ENCODE assay signal across 8 mouse cellular contexts in the genomic region with DNA sequence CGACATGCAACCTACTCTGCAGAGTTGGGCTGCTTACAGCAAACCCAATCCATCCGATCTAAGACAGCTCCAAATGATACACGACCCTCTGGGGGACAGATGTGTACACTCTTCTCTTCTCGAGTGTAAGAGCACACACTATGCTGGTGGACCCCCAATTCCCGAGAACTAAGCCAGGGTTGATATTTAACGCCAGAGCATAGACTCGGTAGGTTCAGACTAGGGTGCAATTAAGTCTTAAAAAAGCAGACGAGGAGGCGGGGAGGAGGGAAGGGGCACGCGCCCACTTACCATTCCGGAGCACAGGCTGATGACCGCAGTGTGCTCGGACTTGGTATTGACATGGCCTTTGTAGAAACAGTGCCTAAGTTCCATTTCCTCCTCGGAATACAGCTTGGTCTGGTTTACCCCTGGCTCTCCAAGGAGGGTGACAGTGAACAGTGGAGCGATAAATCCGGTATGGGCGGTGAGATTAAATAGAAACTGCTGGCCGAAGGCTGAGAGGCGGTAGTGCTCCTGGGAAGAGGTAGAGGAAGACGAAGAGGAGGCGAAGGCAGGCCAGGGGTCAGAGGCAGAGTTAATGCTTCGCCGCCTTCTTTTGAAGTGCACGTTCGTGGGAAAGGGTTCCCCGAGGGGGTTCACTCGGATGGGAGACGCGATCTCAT. TPM values are rescaled to one million over a fixed set of nuclear protein-coding genes. Genes with fewer than 3 reads are reported as not detected.
DNase-seq lines count a peak whose midpoint lies in the region; ATAC-seq and TF ChIP-seq lines count a peak whose summit lies in the region.

No protein-coding gene starts in this region.

- in situ Hi-C loops in ES-E14 (cut with MboI; ENCODE audit: low sequenced_read_pairs in 2 of 2, unreplicated experiment in 2 of 2): no loop called here

- no peaks in the 10 kb centered on the region for H3K9me3 ChIP-seq in ES-E14 (ENCODE audit: control insufficient read depth, insufficient read depth, low read depth, low read length)
- no peaks in the 10 kb centered on the region for H3K9me3 ChIP-seq in heart, embryonic 12.5 days (replicated peaks)
- no peaks in the 10 kb centered on the region for H3K9me3 ChIP-seq in kidney, embryonic 16.5 days (ENCODE audit: low read length)

- H3K27ac ChIP-seq in ES-E14 (ENCODE audit: insufficient read depth, low read depth, low read length, poor library complexity, severe bottlenecking): no peak overlapping the region
- peak overlapping the region; percentile 89 for H3K27ac ChIP-seq in brown adipose tissue, adult 24 weeks (replicated peaks; ENCODE audit: low read depth, low read length)
- peak overlapping the region; percentile 96 for H3K27ac ChIP-seq in heart, embryonic 12.5 days (ENCODE audit: poor library complexity, severe bottlenecking)
- peak overlapping the region; percentile 97 for H3K27ac ChIP-seq in kidney, embryonic 16.5 days (ENCODE audit: low read length)

- peak overlapping the region; percentile 95 for H3K4me2 ChIP-seq in heart, embryonic 12.5 days
- peak overlapping the region; percentile 80 for H3K4me2 ChIP-seq in kidney, embryonic 16.5 days (replicated peaks; ENCODE audit: low read depth, low read length)

- H3K27me3 ChIP-seq in heart, embryonic 12.5 days (replicated peaks): no peaks in the 10 kb centered on the region
- H3K27me3 ChIP-seq in kidney, embryonic 16.5 days (ENCODE audit: insufficient read depth, low read length): no peaks in the 10 kb centered on the region

- ATAC-seq in heart, embryonic 12.5 days (ENCODE audit: insufficient number of reproducible peaks, low FRiP score): no peak
- peak; percentile 8 for ATAC-seq in kidney, embryonic 16.5 days (ENCODE audit: low FRiP score, low TSS enrichment)

- peak overlapping the region; percentile 58 to 82 for H3K4me3 ChIP-seq in ES-E14 (ENCODE audit: insufficient read depth in 1 of 2, low read depth in 1 of 2, low read length in 2 of 2, poor library complexity in 1 of 2, severe bottlenecking in 1 of 2)
- peak overlapping the region; percentile 85 for H3K4me3 ChIP-seq in brown adipose tissue, adult 24 weeks (ENCODE audit: insufficient read depth, low read depth, low read length)
- peak overlapping the region; percentile 76 for H3K4me3 ChIP-seq in heart, embryonic 12.5 days
- H3K4me3 ChIP-seq in kidney, embryonic 16.5 days (ENCODE audit: low read length): peak overlapping the region; percentile 66

- peak overlapping the region; percentile 18; the same call in 1 of the 2 replicates for H3K9ac ChIP-seq in ES-E14 (ENCODE audit: insufficient read depth, low read depth, low read length, poor library complexity, severe bottlenecking)
- H3K9ac ChIP-seq in heart, embryonic 12.5 days: peak overlapping the region; percentile 86
- peak overlapping the region; percentile 79 for H3K9ac ChIP-seq in kidney, embryonic 16.5 days (replicated peaks; ENCODE audit: low read length)

- WGBS in heart, embryonic 12.5 days: under 1% methylated on average over 30 of the region's 30 CpGs
- WGBS in kidney, embryonic 16.5 days: under 1% methylated on average over 30 of the region's 30 CpGs

- H3K36me3 ChIP-seq in ES-E14 (ENCODE audit: control insufficient read depth, insufficient read depth, low read length, poor library complexity, severe bottlenecking): no peaks in the 10 kb centered on the region
- H3K36me3 ChIP-seq in heart, embryonic 12.5 days: peaks cover 3% of the 10 kb centered on the region
- H3K36me3 ChIP-seq in kidney, embryonic 16.5 days (ENCODE audit: insufficient read depth, low read length): peaks cover 9% of the 10 kb centered on the region

- H3K4me1 ChIP-seq in ES-E14 (ENCODE audit: control insufficient read depth in 2 of 2, insufficient read depth in 2 of 2, low read length in 2 of 2, poor library complexity in 1 of 2): peaks cover 0 to 5% of the 10 kb centered on the region in 2 experiments; a peak in 1 of 4 replicates
- peaks cover 5% of the 10 kb centered on the region for H3K4me1 ChIP-seq in brown adipose tissue, adult 24 weeks (ENCODE audit: control insufficient read depth, insufficient read depth, insufficient read length, low read length)
- H3K4me1 ChIP-seq in heart, embryonic 12.5 days (replicated peaks): peaks cover 18% of the 10 kb centered on the region
- H3K4me1 ChIP-seq in kidney, embryonic 16.5 days (ENCODE audit: insufficient read depth, low read length): peaks cover 27% of the 10 kb centered on the region

- no peak for DNase-seq in ES-E14 (ENCODE audit: low read depth, low spot score)
- peak; percentile 31 to 44 for DNase-seq in lung, postnatal 4 days
- peak; percentile 30 for DNase-seq in yolk sac, embryonic 10.5 days (ENCODE audit: low spot score)
- no peak for DNase-seq in cerebellum, postnatal 36 days
- DNase-seq in spleen, postnatal 10 days (ENCODE audit: low spot score in 2 of 2): no peak

TF ChIP-seq in ES-E14, 5 proteins besides CTCF, POLR2A, EP300 and RAD21:
- TF ChIP-seq ZNF384 (IDR thresholded peaks at IDR 0.05; ENCODE audit: low read depth, low read length): no peak
- TF ChIP-seq ZC3H11A (IDR thresholded peaks at IDR 0.05; ENCODE audit: borderline replicate concordance, low read depth, low read length): no peak
- no peak for TF ChIP-seq HCFC1 (IDR thresholded peaks at IDR 0.05; ENCODE audit: borderline replicate concordance, insufficient read depth, low read length)
- TF ChIP-seq MAFK (IDR thresholded peaks at IDR 0.05; ENCODE audit: insufficient read depth, low read depth, low read length): no peak
- no peak for TF ChIP-seq CHD2 (IDR thresholded peaks at IDR 0.05; ENCODE audit: low read depth, low read length)

RNA-seq across cellular contexts. Expression of a gene that starts 1.4 kb away (rescaled TPM):
- total RNA-seq in ES-E14 (2012; rRNA removed): 19.1 and 21.2 TPM in 2 replicates
- 4.0 and 6.2 TPM in 2 replicates for polyA plus RNA-seq in brown adipose tissue, adult 24 weeks (2012; ENCODE audit: insufficient read depth, insufficient read length, missing spikeins)
- 6.4 and 7.0 TPM in 2 replicates for polyA plus RNA-seq in heart, embryonic 12.5 days (2016; fragmentation: Nextera tagmentation; extraction: Ambion mirVana)
- 12.0 and 13.9 TPM in 2 replicates for polyA plus RNA-seq in kidney, embryonic 16.5 days (2015; fragmentation: Nextera tagmentation; extraction: Ambion mirVana)

Comparison
In these comparisons a context has a peak if more than half of its experiments do, and no peak if none do; other contexts are left out.
1. DNase-seq: peak in lung, postnatal 4 days (2 of 2) and yolk sac, embryonic 10.5 days (single experiment); none in ES-E14 (single experiment), cerebellum, postnatal 36 days (0 of 2) and spleen, postnatal 10 days (0 of 2).
2. H3K9ac ChIP-seq: peak in every context shown above with its lines; median percentile 86 in heart, embryonic 12.5 days; 79 in kidney, embryonic 16.5 days; 18 in ES-E14.
3. Peak in every context shown above with its lines, with median percentiles within 50 percentile points of each other: H3K4me3 ChIP-seq.